Mouse (Mus musculus) kidney, adult 2 months (tissue): ENCODE measurements at regions not wholly inside any gene's neighbourhood (a gene's known extent, or its start where the extent isn't known, plus 50 kb on each side); places are given as distances from the start of the nearest gene placed in this dataset.

Experiments
- CTCF ChIP-seq: fragments of 200-500 bp; conservative IDR thresholded peaks from 2 replicates; pipeline ENCODE4 v1.5.1; 2011; ENCODE audit warnings: low read depth, mild to moderate bottlenecking, control low read depth, low read length, moderate library complexity, mixed read lengths; ENCODE audit not compliant: insufficient read depth, insufficient read length
- POLR2A ChIP-seq: fragments of 200-500 bp; IDR thresholded peaks from one replicate; pipeline ENCODE4 v1.6.1; 2011; ENCODE audit warnings: low read depth, low read length, control low read depth

DNA sequence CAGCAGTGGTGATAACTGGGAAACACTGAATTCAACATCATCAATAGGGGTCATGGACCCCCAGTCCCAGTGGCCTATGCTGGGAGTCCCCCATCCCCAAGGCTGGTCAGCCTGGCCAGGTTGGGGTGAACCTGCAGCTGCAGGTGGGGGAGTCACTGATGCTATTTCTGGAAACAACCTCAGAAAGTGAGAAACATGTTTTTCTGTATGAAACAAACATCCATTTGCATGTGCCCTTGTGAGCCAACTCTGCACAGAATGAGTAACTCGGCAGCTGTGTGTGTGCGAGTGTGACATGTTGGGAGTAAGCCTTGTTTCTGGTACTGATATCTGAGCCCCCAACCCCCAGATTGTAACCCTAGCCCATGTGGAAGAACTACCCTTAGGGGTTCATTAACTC, 59.0 kb downstream of the Tmem121 start:
- TF ChIP-seq CTCF, result no peak
- no peak for TF ChIP-seq POLR2A
